Mouse (Mus musculus): ENCODE measurements at regions not wholly inside any gene's neighbourhood (a gene's known extent, or its start where the extent isn't known, plus 50 kb on each side); places are given as distances from the start of the nearest gene placed in this dataset.
"Not testable (repeated sequence)": the region's sequence is repeated elsewhere in the genome, so short reads cannot be mapped to it uniquely, and the experiment has no call there.

DNA sequence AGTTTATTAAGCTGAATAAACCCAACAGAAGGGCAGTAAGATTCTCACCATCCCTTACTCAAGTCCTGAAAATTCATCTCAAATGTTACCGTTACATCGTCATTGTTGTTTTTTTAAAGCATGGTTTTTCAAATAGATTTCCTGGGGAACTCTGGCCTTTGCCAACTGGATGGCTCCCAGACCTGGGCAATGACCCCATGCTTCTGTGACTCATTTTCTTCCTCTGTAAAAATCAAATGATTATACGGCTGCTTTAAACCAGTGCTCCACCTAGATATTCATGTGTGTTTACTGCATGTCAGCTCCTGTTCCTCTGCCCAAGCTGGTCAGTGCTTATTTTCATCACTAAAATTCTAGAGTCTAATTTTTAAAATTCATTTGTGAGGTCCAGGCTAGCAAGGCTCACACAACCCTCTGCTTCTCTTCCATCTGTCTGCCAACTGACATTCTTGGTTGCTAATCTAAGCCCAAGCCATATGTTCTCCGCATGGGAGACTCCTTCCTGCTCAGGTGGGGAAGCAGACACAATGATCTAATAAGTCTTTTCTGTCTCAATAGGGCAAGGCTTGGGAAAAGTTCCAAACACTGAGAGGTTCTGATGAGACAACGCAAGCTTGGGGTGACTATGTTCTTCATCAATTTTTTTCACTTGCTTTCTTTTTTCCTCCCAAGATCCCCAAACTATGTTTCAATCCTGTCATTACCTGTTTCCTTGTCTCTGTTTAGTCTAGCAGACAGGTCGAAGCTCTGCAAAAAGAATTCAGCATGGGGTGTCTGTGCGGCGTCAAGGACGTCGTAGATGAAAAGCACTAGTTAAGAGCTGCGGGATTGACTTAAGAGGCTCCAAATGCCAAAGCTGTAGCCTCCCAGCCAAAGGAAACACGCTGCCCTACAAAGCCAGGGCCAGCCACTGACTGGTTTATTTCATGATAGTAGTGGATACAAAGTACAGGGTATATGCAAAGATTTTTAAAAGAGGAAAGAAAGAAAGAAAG is 594.7 kb downstream of the Efna5 start:
- DNase-seq, result peak; percentile 44

- DNase-seq, result no peak
Measured at GRCm38 (mm10) chr17:62280201-62280600, 600.9 kb downstream of the Efna5 start.

GRCm38 (mm10) chr17:62271399-62271798 is 609.7 kb downstream of the Efna5 start:
- no peak for DNase-seq

DNA sequence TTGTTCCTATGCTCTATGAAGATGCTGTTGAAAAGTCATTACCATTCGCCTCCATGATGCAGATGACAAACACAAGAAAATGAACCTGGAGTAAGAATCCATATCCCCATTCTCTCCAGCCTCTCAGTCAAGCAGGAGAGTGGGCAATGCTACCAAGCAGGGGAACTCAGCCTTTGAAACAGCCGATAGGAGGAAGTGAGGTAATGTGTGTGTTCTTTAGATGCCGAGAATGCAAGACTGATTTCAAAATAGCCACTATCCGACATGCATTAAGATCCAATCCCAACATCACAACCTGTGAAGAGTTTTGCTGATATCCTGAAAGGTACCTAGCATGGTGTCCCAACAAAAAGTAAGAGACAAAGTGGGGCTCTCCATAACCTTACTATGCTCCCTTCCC is 611.8 kb downstream of the Efna5 start:
- DNase-seq, result no peak

GRCm38 (mm10) chr17:62253448-62253847 is 627.7 kb downstream of the Efna5 start:
- no peak for DNase-seq

- no peak for DNase-seq
Measured at GRCm38 (mm10) chr17:62248011-62248410, 633.1 kb downstream of the Efna5 start.

GRCm38 (mm10) chr17:62246650-62247049 is 634.5 kb downstream of the Efna5 start:
- DNase-seq, result no peak

GRCm38 (mm10) chr17:62230939-62231338 is 650.2 kb downstream of the Efna5 start:
- DNase-seq, result no peak

- DNase-seq, result no peak
Measured at GRCm38 (mm10) chr17:62210441-62211025, 670.6 kb downstream of the Efna5 start.

GRCm38 (mm10) chr17:62202658-62203057 is 678.5 kb downstream of the Efna5 start:
- DNase-seq, result no peak

DNA sequence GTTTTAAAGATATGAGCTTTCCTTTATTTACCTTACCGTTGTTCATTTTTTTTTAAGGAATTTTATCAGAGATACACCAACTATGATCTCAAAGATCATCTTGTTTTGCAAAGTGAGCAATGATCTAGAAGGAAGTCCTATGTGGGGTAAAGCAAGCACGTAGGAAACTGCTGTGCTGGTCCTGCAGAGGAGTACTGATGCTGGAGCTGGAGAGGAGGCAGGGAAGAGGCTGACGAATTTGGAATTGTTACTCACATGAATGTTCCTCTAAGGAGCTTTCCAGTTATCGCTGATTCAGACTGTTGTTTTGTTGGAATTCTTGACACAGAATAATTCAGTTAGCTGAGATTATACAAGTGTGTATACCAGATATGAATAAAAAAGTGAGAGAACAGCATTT is 680.6 kb downstream of the Efna5 start:
- DNase-seq, result no peak

- no peak for DNase-seq
Measured at GRCm38 (mm10) chr17:62199559-62199958, 681.6 kb downstream of the Efna5 start.

GRCm38 (mm10) chr17:62178612-62179210 is 702.4 kb downstream of the Efna5 start:
- no peak for DNase-seq

DNA sequence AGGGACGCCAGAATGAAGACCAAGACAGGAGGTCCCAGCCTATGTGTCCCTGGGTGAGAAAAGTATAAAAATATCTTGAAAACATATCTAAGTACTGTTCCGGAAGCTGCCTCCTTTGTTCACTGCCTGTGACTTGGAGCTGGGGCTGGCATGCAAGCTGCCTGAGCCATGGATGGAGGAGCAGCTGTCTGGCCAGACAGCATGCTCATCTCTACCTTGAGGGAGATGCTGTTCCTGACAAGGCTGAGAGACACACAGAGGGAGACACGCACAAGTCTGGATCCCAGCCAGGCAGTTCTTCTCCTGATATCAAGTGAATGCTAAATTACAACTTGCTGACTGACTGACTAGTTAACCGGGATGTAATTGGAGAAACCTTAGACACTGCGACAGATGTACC is 704.8 kb downstream of the Efna5 start:
- no peak for DNase-seq

- DNase-seq, result no peak
Measured at GRCm38 (mm10) chr17:62172305-62172704, 708.8 kb downstream of the Efna5 start.

DNA sequence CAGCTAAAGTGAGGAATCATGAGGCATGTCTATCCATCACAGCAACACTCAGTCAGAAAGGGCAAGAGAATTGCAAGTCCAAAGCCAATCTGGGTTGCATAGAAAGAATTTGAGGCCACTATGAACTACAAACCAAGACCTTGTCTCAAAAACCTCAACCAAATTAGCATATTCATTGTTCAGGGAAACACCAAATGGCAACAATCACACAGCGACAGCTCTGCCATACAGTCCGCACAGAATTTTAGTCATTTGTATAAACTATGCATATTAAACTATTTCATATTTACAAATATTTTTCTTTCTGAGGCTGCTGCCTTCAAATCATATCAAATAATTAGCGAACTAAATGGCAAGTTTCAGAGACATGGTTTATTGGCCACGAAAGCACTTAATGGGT is 709.6 kb downstream of the Efna5 start:
- no peak for DNase-seq

GRCm38 (mm10) chr17:62161457-62161856 is 719.7 kb downstream of the Efna5 start:
- no peak for DNase-seq

- DNase-seq, result no peak
Measured at GRCm38 (mm10) chr17:62160301-62160700, 720.8 kb downstream of the Efna5 start.

GRCm38 (mm10) chr17:62135050-62135449 is 746.1 kb downstream of the Efna5 start:
- DNase-seq, result no peak

GRCm38 (mm10) chr17:62111703-62112102 is 769.4 kb downstream of the Efna5 start:
- DNase-seq, result not testable (repeated sequence)

- no peak for DNase-seq
Measured at GRCm38 (mm10) chr17:62109052-62109451, 772.1 kb downstream of the Efna5 start.

GRCm38 (mm10) chr17:62083281-62083680 is 797.8 kb downstream of the Efna5 start:
- DNase-seq, result no peak

- no peak for DNase-seq
Measured at GRCm38 (mm10) chr17:62077604-62078003, 803.5 kb downstream of the Efna5 start.

- no peak for DNase-seq
Measured at GRCm38 (mm10) chr17:62064939-62065338, 816.2 kb downstream of the Efna5 start.

Measured in cerebellum, adult 8-10 months (tissue).